Mouse (Mus musculus) T-helper 1 cell (primary cell): ENCODE data around the gene Serp2.
"Not testable (repeated sequence)": the region's sequence is repeated elsewhere in the genome, so short reads cannot be mapped to it uniquely, and the experiment has no call there.

Experiments
- in situ Hi-C: fragments of 300-600 bp; cut with MboI, MseI; formaldehyde crosslinking; loops from one replicate; pipeline ENCODE4 v1.15.1; 2025; ENCODE audit warnings: high pct_unique_total_duplicates

The Serp2 gene

GRCm38 (mm10) chr14:76569271-76569961 is 12.7 kb upstream of the Serp2 start:
- in situ Hi-C loops: no loop called here

DNA sequence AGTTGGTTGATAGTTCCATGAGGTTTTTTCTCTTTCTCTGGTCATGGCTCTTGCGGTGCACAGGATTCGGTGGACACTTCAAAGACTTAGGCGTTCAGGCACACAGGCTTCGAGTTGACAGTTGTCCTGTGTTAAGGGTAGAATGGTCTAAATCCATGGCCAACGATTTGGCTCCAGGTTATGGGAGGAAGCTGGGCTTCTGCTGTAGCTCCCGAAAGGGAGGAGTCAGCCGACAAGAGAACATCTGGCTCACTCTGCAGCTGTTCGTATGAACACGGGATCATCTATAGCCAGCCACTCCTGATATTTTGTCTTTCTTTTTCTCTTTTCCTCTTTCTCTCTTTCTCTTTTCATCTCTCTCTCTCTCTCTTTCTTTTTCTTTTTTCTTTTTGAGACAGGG is 11.9 kb upstream of the Serp2 start:
- in situ Hi-C loops: no loop called here

GRCm38 (mm10) chr14:76567280-76567679 is 10.6 kb upstream of the Serp2 start:
- in situ Hi-C loops: no loop called here

- in situ Hi-C loops: no loop called here
Measured at GRCm38 (mm10) chr14:76566711-76567110, 10.0 kb upstream of the Serp2 start.

- in situ Hi-C loops: no loop called here
Measured at GRCm38 (mm10) chr14:76566193-76566592, 9.5 kb upstream of the Serp2 start.

DNA sequence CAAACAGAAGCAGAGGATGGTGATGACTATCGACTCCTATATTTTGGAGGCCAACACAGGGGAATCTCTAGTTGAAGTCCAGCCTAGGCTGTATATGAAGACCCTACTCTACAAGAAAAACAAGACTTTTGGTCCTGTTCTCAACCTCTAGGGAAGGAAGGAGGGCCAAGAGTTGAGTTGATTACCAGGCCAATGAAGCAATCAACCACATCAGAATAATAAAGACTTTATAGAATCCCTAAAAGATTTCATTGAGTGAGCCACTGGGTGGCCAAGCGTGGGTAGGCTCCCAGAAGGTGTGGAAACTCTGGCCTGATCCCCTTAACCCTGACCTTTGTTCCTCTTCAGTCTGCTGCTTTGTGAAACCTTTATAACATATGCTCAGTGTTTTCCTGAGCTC is 2.5 kb upstream of the Serp2 start:
- in situ Hi-C loops: no loop called here

- in situ Hi-C loops: not testable (repeated sequence)
Measured at GRCm38 (mm10) chr14:76558171-76558570, 1.5 kb upstream of the Serp2 start.

DNA sequence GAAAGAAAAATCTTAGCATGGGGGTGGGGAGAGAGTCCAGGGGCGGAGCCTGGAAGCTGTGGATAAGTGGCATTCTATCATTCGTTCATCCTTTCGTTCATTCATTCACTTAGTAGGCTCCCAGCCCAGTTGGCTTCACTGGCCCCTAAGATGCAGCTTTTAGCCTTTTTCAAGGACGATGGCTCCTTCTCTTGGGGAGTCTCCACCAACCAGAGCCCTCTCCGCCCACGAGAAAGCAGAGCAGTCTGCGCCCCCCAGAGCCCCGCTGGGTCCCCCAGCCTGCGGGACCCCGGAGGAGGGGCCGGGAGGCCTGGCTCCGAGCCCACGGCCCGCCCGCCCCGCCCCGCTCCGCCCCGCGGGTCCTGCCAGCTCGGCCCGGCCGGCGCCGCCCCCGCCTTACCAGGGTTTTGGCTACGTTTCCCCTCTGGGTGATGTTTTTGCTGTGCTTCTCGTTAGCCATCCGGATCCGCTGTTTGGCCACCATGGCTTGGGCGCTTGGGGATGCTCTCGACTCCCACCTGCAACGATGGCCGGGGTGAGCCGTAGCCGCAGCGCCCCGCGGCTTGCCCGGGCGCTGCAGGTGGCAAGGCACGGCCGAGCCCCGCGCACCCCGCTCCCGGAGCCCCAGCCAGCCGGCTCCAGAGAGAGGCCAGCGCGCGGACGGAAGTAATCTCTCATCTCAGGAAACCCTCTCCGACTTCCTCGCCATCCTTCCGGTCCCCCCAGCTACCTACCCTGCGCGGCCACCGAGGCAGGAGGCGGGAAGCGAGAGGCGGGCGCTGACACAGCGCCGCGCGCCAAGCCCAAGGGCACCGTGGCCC is 448 bp downstream of the Serp2 start:
- in situ Hi-C loops: no loop called here

DNA sequence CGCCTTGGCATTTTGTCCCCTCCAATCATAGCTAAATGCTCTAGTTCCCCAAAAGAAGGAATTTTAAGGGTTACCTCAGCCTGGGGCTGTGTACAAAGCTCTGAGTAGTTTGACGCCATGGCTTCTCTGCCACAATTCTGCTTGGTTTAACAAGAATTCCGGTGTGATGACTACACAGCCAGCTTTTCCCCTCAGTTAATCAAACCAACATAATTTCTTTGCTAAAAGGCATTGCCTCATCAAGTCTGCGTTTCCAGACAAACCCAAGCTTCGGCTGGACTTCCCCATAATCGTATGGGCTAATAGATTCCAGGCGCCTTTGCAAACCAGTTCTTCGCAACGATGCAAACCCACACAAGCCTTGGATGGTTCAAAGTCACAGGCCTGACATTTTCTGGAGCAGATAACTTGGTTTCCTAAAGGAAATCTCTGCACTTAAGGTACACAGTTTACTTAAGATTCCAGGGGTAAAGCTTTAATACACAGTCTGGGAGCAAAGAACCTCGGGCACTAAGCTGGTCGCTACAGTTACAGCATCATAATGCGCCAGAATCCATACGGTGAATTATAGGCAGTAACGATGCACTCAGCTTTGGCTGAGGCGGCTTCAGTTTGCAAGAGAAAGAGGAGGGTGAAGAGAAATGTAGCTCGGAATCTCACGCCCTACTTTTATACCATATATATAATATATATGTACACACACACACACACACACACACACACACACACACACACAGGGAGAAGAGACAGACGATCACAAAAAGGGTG is 1.2 kb downstream of the Serp2 start:
- in situ Hi-C loops: no loop called here

GRCm38 (mm10) chr14:76544136-76544535 is 12.6 kb downstream of the Serp2 start:
- in situ Hi-C loops: no loop called here

- in situ Hi-C loops: no loop called here
Measured at GRCm38 (mm10) chr14:76541341-76541740, 15.3 kb downstream of the Serp2 start.

DNA sequence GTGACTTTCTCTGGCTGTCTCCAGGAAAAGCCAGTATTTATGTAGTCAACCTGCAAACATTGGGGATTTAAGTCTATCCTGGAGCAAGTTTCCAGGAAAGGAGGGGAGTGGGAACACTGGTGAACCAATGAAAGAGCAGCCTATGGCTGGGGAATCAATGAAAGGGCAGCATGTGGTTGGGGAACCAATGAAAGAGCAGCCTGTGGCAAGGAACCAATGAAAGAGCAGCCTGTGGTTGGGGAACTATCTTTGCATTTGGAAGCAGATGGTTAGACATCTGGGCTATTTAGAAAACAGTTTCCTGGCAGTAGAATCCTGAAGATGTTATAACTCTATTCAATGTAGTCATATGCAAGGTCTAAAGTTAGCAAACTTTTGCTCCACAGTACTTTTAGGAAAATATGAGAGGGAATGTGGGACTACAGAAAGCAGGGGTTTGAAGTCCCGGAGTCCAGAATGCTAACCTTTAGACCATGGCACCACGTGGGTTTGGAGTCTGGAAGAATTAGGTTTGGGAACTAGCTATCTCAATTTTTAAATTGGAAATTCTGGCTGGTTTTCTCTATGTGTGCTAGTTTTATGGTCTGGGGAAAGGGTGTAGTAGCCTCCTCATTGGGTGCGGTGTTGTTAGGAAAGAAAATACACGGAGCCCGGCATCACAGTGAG is 16.6 kb downstream of the Serp2 start:
- in situ Hi-C loops: no loop called here

DNA sequence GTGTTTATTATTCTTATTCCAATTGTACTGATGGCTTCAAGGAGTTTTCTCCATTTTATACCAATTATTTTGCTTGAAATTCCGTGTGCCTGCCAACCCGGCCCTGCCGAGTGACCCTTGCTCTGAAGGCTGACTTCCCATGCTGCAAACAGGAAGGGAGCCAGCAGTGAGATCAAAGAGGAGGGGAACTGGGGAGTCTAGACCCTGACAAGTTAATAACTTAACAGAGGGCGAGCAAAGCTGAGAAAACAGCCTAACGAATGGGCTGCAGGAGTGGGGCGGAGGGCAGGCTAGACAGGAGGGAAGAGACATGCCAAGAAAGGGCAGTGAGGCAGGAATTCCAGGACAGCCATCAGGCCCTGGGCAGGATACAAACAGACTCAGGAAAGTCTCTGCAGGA is 19.8 kb downstream of the Serp2 start:
- in situ Hi-C loops: no loop called here

- in situ Hi-C loops: no loop called here
Measured at GRCm38 (mm10) chr14:76535096-76535495, 21.6 kb downstream of the Serp2 start.

DNA sequence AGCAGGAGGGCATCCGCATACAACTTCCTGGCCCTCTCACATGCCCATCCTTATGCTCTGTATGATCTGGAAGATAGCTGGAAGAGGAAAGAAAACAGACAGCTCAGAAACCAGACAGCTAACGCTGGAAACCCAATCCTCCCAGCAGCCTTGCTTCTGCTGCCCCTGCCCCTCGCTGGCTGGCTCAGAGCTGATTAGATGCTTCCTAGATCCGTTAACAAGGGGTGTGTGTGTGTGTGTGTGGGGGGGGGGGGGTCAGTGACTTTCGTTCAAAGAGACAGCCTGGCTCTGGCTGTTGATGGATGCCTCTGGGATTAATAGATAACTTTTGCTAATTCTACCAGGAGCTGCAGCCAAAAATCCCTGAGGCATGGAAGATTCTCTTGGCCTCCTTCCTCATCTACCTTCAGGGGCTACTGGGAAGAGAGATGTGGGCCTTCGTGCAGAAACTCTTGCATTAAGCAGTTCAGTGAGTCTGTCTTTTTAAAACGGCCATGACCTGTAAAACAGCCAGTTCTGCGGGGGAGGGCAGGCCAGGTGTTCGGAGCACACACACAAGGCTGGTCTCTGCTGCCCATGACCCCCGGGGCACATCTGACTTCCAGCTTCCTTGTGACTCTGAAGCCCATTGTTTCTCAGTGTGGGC is 23.4 kb downstream of the Serp2 start:
- in situ Hi-C loops: no loop called here

GRCm38 (mm10) chr14:76532257-76533169 is 24.2 kb downstream of the Serp2 start:
- in situ Hi-C loops: no loop called here

DNA sequence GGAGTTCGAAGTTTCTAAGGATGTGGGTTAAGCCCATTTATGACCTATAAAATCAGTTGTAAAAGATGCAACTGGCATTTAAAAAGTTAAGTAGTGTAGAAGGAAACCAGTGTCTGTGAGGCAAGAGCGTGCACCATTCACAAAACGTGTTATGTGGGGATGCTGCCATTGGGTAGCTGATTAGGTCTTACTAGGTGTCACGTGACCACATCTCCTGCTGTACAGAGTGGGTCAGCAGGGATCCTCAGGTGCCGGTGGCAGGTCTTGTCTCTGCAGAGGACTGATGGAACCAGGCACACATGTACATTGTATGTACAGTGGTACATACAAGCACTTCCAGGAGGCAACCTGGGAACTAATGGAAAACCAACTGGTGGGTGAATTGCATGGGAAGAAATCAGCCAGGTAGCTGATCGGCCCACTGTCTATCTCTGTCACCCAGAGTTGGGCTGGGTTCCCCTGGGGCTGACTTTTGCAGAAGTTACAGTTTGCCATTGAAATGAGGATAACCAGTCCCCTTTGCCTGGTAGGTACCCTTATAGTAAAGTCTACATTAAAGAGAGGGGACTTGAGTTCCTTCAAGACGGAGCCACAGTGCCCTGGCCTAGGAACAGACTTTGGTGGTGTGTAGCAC is 25.5 kb downstream of the Serp2 start:
- in situ Hi-C loops: no loop called here

GRCm38 (mm10) chr14:76528641-76529040 is 28.0 kb downstream of the Serp2 start:
- in situ Hi-C loops: no loop called here

DNA sequence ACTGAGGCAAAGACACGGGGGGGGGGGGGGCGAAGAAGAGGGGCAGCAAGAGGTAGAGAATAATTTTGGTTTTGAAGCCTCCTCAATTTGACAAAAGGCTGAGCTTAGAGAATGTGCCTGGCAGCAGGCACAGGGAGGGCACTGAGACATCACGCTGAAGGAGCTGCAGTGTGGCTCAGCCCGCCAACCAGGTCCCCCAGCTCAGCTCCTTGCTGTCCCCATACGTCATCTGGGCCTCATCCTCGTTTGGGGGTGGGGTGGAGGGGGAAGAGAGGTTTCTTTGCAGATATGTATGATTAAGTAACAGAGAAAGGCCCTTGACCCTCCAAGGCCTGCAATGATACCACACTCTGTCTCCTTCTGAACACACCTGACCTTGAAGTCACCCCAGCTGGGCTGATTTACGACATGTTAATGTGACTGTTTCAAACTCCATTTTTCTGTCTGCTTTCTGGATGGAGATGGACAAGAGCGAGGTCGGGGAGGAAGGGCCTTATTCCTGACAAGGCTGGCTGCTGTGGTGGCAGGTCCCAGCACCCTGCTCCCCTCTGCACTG is 28.9 kb downstream of the Serp2 start:
- in situ Hi-C loops: no loop called here
